Mouse (Mus musculus) intestine, embryonic 15.5 days (tissue): ENCODE results near the gene Lrrc26. TPM values are rescaled to one million over a fixed set of nuclear protein-coding genes. Genes with fewer than 3 reads are reported as not detected.

Experiments used
- ATAC-seq: fragments of 200-750 bp; cut with Nextera tagmentation; 2 replicates; pipeline ENCODE4 v1.8.0; 2017; ENCODE audit warnings: moderate TSS enrichment, moderate library complexity
- H3K27ac ChIP-seq: fragments of 300-500 bp; sonication (generic); 2 replicates; pipeline ENCODE4 v1.5.1; 2015; ENCODE audit warnings: mild to moderate bottlenecking, inconsistent platforms
- H3K27me3 ChIP-seq: fragments of 300-500 bp; sonication (generic); replicated peaks from 2 replicates; pipeline ENCODE4 v1.6.1; 2015; ENCODE audit warnings: inconsistent platforms
- H3K36me3 ChIP-seq: fragments of 300-500 bp; sonication (generic); 2 replicates; pipeline ENCODE4 v1.6.1; 2015; ENCODE audit warnings: inconsistent platforms
- H3K4me1 ChIP-seq: fragments of 300-500 bp; sonication (generic); replicated peaks from 2 replicates; pipeline ENCODE4 v1.6.1; 2015; ENCODE audit warnings: inconsistent platforms
- H3K4me2 ChIP-seq: fragments of 300-500 bp; sonication (generic); replicated peaks from 2 replicates; pipeline ENCODE4 v1.6.1; 2015; ENCODE audit warnings: mild to moderate bottlenecking, inconsistent platforms
- H3K4me3 ChIP-seq: fragments of 300-500 bp; sonication (generic); replicated peaks from 2 replicates; pipeline ENCODE4 v1.5.1; 2015; ENCODE audit warnings: inconsistent platforms
- H3K9ac ChIP-seq: fragments of 300-500 bp; sonication (generic); 2 replicates; pipeline ENCODE4 v1.6.1; 2015; ENCODE audit warnings: inconsistent platforms
- H3K9me3 ChIP-seq: fragments of 300-500 bp; sonication (generic); 2 replicates; pipeline ENCODE4 v1.6.1; 2016; ENCODE audit warnings: inconsistent platforms
- WGBS: fragments of 180-500 bp; shearing (Covaris S2); methylation state at CpG from one replicate; pipeline ENCODE4 v1.1.7; 2015; 5-methylcytosine and 5-hydroxymethylcytosine counted together
- polyA plus RNA-seq: library from polyadenylated mRNA; unstranded; fragments of >200 nt; fragmentation: Nextera tagmentation; extraction: Ambion mirVana; gene quantifications from 2 replicates; pipeline ENCODE4 v1.2.1, GENCODE M21; 2015

The Lrrc26 gene
- polyA plus RNA-seq, 1 experiment from 2014 or later = 0.43 TPM

DNA sequence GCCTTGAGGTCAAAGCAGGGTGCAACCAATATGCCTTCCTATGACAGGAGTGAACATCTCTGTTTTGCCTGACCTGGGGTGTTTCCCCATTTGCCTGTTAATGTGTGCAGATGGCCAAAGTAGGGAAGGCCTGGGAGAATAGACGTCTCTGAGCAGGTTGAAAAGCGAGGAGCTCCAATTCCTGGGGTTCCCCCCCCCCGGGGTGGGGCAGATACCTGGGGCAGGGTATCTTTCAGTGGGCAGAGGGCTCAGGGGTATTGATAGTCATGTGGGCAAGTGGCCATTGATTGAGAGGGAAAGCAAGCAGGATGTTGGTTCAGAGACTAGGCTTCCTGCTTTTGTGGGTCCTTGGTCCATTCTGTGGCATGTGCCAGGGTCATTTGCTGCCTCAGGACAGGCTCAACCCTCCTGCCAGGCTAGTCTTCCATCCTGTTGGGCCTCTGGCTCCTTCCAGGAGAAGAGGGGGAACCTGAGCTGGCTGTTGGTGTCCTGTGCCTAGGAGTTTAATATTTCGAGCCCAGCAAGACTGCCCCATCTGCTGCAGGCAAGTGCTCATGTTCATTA lies 21.9 kb upstream of the Lrrc26 start:
- H3K27ac ChIP-seq = no peak overlapping the region
- peaks cover 54% of the 10 kb centered on the region for H3K4me1 ChIP-seq
- peaks cover 6% of the 10 kb centered on the region for H3K27me3 ChIP-seq
- no peaks in the 10 kb centered on the region for H3K9me3 ChIP-seq
- H3K4me3 ChIP-seq = no peak overlapping the region
- peaks cover 25% of the 10 kb centered on the region for H3K36me3 ChIP-seq
- WGBS = 74% methylated on average over 4 of the region's 4 CpGs
- no peak overlapping the region for H3K9ac ChIP-seq
- no peak overlapping the region for H3K4me2 ChIP-seq
- no peak for ATAC-seq

DNA sequence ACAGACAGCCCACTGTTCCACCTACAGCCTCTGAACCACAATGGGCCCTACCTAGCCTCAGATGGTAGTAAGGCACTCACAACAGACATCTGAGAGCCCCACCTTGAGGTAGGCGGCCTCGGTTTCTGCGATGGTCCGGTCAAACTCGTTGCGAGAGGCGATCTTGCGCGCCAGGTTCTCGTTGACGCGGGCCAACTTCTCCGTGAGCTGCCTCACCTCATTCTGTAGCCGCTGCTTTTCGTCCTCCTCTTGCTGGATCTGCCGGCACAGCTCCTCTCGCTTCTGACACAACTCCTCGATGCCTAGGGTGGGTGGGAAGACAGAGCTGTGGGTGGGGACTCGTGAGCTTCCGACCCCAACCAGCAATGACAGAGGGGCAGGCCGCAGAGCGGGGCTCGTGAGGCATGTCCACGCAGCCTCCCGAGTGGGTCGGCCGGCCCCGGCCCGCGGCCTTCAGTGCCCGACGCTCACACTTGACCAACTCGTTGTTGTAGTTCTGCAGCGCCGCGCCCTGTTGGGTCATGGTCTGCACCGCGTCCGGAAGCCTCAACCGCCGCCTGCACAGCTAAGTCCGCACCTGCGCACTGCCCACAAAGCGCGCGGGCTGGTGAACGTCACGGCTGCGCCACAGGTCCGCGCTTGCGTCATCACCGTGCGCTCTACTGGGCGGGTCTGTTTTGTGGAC lies 17.7 kb upstream of the Lrrc26 start, which contains the start of the genes Ssna1 and Anapc2:
TSS of gene Ssna1 (minus strand) at position 612 of the 685 bp plus-strand sequence.
TSS of gene Anapc2 (plus strand) at position 652 of the 685 bp plus-strand sequence.
- Histone ChIP-seq H3K27me3 (no peaks in the 10 kb centered on the region), H3K4me1 (peaks cover 29% of the 10 kb centered on the region), H3K9me3 (no peaks in the 10 kb centered on the region), H3K9ac (peak within 1 kb of the TSS; percentile 85), H3K27ac (peak within 1 kb of the TSS; percentile 87), H3K36me3 (peaks cover 58% of the 10 kb centered on the region), H3K4me3 (peak within 1 kb of the TSS; percentile 89), H3K4me2 (peak within 1 kb of the TSS; percentile 91)
- under 1% methylated on average over 55 of the region's 55 CpGs for WGBS
- peak; percentile 96 for ATAC-seq

DNA sequence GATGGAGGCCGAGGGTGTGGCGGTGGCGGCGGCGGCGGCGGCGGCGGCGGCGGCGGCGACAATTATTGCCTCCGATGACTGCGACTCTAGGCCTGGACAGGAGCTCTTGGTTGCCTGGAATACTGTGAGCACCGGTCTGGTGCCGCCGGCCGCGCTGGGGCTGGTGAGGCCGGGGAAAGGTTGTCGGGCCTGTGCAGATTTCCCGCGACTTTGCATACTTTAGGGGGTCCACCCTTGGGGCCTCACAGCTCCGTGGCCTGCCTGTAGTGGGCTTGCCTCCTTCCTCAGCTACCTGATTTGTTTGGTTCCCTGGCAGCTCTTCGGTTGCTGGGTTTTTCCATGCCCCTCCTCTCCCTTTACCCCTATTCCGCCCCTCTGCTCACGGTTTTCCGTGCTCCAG lies 17.2 kb upstream of the Lrrc26 start:
- H3K27me3 ChIP-seq = no peaks in the 10 kb centered on the region
- H3K9ac ChIP-seq = peak overlapping the region; percentile 85
- peak; percentile 63 for ATAC-seq
- under 1% methylated on average over 29 of the region's 29 CpGs for WGBS
- peak overlapping the region; percentile 91 for H3K4me2 ChIP-seq
- peak overlapping the region; percentile 52; the same call in 1 of the 2 replicates for H3K27ac ChIP-seq
- no peaks in the 10 kb centered on the region for H3K9me3 ChIP-seq
- peaks cover 26% of the 10 kb centered on the region for H3K4me1 ChIP-seq
- H3K4me3 ChIP-seq = peak overlapping the region; percentile 89
- peaks cover 62% of the 10 kb centered on the region for H3K36me3 ChIP-seq

DNA sequence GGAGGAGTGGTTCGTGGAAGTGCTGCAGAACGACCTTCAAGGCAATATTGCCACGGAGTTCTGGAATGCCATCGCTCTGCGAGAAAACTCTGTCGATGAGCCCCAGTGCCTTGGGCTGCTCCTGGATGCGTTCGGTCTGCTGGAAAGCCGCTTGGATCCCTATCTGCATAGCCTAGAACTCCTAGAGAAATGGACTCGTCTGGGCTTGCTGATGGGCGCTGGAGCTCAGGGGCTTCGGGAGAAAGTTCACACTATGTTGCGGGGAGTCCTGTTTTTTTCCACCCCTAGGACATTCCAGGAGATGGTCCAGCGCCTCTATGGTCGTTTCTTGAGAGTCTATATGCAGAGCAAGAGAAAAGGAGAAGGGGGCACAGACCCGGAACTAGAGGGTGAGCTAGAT lies 16.7 kb upstream of the Lrrc26 start:
- Histone ChIP-seq H3K9me3 (no peaks in the 10 kb centered on the region), H3K9ac (peak overlapping the region; percentile 85), H3K27ac (no peak overlapping the region), H3K4me1 (peaks cover 26% of the 10 kb centered on the region), H3K4me2 (peak overlapping the region; percentile 91), H3K4me3 (peak overlapping the region; percentile 89), H3K36me3 (peaks cover 66% of the 10 kb centered on the region), H3K27me3 (no peaks in the 10 kb centered on the region)
- ATAC-seq = no peak
- WGBS = 34% methylated on average over 16 of the region's 16 CpGs

DNA sequence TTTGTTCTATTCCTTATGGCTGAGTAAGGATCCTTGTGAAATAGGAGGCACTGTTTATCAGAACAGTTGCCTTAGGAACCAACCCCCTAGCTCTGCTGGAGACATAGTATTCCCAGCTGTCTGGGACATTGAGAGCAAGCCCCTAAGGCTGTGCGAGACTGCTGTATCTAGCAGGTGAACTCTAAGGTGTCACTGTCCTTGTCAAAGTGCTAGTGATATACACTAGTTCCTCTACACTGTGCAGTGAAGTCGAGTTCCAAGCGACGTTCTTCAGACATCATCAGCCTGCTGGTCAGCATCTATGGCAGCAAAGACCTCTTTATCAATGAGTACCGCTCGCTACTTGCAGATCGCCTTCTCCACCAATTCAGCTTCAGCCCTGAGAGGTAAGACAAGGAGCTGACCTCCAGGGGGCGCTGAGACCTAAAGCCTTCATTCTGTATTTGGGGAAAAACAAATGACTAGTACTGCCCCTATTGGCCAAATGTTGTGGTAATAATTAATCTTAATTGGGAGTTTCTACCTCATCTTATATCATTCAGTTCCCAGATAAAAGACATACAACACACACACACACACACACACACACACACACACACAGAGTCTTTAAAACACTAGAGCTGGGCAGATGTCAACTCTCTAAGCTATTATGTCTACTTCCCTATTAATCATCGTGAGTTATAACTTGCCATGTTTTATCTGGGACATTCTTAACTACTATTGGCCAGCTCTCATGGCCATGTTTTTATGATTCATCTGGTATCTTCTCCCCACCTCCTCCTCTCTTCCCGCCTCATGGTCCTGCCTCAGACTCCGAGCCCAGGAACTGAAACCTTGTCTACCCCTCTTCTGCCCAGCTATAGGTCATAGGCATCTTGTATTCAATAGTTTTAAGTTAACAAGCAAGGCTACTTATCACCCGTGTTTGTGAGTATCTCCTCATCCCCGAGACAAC lies 10.5 kb upstream of the Lrrc26 start:
- ATAC-seq = peak; percentile 61; the same call in 1 of the 2 replicates
- no peaks in the 10 kb centered on the region for H3K27me3 ChIP-seq
- WGBS = 65% methylated on average over 13 of the region's 13 CpGs
- H3K9ac ChIP-seq = no peak overlapping the region
- no peak overlapping the region for H3K4me2 ChIP-seq
- H3K4me3 ChIP-seq = no peak overlapping the region
- no peaks in the 10 kb centered on the region for H3K9me3 ChIP-seq
- no peaks in the 10 kb centered on the region for H3K4me1 ChIP-seq
- H3K27ac ChIP-seq = no peak overlapping the region
- peaks cover 74% of the 10 kb centered on the region for H3K36me3 ChIP-seq

DNA sequence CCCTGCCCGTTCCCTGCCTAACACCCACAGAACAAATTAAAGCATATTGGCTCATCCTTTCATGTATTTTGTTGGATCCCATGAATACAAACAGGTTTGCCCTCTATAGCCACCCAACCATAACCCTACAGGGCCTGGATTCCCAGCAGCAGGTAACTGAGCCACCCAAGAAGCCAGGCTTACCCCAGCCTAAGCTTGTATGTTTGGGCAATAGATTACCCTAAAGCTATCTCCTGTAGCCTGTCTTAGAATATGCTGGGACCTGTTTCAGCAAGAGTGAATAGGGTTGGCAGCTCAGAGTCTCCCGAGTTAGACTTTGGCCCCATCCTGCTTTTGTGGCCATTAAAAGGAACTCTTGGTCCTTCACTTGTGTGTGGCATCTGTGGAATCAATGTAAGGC lies 4.2 kb upstream of the Lrrc26 start:
- Histone ChIP-seq H3K9ac (no peak overlapping the region), H3K27me3 (peaks cover 27% of the 10 kb centered on the region), H3K36me3 (peaks cover 34% of the 10 kb centered on the region), H3K27ac (peak overlapping the region; percentile 71), H3K4me2 (no peak overlapping the region), H3K4me1 (peaks cover 15% of the 10 kb centered on the region; the same call in 1 of the 2 replicates), H3K4me3 (no peak overlapping the region), H3K9me3 (no peaks in the 10 kb centered on the region)
- ATAC-seq = peak; percentile 7; the same call in 1 of the 2 replicates
- 87% methylated on average over 2 of the region's 2 CpGs for WGBS

DNA sequence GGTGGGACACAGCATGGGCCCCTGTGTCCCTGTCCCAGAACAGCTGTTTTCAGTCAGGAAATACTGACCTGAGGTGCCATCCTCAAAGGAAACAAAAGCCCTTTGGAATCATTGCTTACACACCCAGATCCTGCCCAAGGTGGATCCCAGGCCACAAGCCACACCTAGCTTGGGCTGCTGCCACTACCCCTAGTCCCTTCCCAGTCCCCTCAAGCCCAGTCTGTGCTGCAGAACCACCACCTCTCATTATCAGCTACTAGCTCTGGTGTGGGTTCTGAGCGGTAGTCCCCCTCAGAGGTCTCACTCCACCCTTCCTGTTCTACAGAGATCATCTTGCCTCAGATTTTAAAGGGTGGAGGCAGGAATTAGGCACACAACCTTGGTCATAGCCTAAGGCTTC lies 3.4 kb upstream of the Lrrc26 start:
- H3K36me3 ChIP-seq = peaks cover 29% of the 10 kb centered on the region
- 67% methylated on average over 1 of the region's 1 CpGs for WGBS
- H3K4me3 ChIP-seq = no peak overlapping the region
- peak; percentile 42 for ATAC-seq
- peak overlapping the region; percentile 17 for H3K4me2 ChIP-seq
- no peak overlapping the region; the same call in 1 of the 2 replicates for H3K9ac ChIP-seq
- peaks cover 20% of the 10 kb centered on the region for H3K4me1 ChIP-seq
- peak overlapping the region; percentile 71 for H3K27ac ChIP-seq
- H3K9me3 ChIP-seq = no peaks in the 10 kb centered on the region
- peaks cover 35% of the 10 kb centered on the region for H3K27me3 ChIP-seq

DNA sequence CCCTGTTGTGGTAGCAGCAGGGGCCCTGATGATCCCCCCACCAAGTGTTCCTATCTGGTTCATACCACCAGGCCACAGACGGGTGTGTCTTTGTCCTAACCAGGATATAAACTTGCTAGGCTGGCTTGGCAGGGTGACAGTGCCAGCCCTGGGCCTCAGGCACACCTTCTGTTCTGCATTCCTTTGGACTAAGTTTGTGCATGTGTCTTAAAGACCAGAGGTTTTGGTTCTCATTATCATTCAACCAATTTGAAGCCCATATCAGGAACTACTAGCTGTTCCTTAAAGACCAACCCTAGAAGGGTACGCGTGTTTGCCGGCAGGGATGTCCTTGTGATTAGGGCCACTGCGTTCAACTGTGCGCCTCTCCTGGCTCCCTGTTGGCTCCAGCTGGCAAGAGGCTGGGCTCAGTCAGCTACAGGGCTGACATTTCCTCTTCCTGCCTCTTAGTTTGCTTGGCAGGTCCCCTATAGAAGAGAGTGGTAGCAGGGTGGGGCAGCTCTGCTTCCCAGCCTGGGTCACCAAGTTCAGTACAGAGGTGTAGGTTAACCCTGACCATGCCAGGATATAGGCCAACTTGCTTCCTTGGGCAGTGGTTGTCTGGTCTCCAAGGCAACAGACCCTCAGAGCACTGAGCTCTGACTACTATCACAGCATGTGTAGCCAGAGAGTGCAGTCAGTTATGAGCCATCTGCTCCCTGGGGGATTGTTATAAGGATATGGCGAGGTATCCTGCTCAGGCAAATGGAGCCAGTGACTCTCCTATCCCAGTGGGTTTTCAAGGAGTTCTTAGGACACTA lies 2.7 kb upstream of the Lrrc26 start:
- peak overlapping the region; percentile 71 for H3K27ac ChIP-seq
- 43% methylated on average over 7 of the region's 7 CpGs for WGBS
- no peaks in the 10 kb centered on the region for H3K9me3 ChIP-seq
- peaks cover 42% of the 10 kb centered on the region for H3K27me3 ChIP-seq
- no peak overlapping the region for H3K4me3 ChIP-seq
- H3K4me1 ChIP-seq = peaks cover 21% of the 10 kb centered on the region
- peaks cover 25% of the 10 kb centered on the region for H3K36me3 ChIP-seq
- ATAC-seq = peak; percentile 80
- peak overlapping the region; percentile 17 for H3K4me2 ChIP-seq
- no peak overlapping the region for H3K9ac ChIP-seq

DNA sequence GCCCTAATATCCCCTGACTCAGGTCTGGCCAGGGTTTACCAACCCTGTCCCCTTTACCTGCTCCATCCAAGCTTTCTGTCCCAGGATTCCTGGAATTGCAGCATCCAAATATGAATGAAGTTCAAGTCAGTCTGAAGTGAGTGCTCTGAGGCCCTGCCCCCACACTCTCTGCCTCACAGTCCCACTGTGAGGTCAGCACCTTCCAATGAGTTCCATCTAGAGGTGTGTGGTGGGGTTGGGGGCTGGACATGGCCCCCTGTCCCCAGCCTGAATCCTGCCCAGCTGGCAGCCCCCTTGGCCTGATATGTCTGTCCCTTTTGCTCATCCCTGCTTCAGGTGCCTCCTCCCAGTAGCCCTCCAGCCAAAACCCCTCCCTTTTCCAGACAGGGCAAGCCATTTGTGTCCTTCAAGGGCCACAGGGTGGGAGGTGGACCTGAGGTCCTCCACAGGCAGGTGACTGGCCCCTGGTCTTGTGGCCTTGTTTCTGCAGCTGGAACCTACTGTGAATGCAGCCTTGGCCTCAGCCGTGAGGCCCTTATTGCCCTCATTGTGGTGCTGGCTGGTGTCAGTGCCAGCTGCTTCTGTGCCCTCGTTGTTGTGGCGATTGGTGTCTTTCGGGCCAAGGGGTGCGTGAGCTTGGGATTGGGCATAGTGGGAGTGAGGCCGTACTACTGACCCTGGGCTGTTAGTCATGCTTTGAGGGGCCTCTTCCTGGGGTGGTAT lies 1.6 kb upstream of the Lrrc26 start, which contains the start of gene Tmem210:
TSS of gene Tmem210 (plus strand) at position 219 of the 723 bp plus-strand sequence.
- WGBS = 89% methylated on average over 6 of the region's 6 CpGs
- Histone ChIP-seq H3K27me3 (peaks cover 53% of the 10 kb centered on the region), H3K9me3 (no peaks in the 10 kb centered on the region), H3K27ac (peak within 1 kb of the TSS; percentile 71), H3K4me2 (peak within 1 kb of the TSS; percentile 17), H3K9ac (no peak within 1 kb of the TSS; the same call in 1 of the 2 replicates), H3K36me3 (peaks cover 17% of the 10 kb centered on the region), H3K4me3 (no peak within 1 kb of the TSS), H3K4me1 (peaks cover 29% of the 10 kb centered on the region)
- ATAC-seq = no peak

DNA sequence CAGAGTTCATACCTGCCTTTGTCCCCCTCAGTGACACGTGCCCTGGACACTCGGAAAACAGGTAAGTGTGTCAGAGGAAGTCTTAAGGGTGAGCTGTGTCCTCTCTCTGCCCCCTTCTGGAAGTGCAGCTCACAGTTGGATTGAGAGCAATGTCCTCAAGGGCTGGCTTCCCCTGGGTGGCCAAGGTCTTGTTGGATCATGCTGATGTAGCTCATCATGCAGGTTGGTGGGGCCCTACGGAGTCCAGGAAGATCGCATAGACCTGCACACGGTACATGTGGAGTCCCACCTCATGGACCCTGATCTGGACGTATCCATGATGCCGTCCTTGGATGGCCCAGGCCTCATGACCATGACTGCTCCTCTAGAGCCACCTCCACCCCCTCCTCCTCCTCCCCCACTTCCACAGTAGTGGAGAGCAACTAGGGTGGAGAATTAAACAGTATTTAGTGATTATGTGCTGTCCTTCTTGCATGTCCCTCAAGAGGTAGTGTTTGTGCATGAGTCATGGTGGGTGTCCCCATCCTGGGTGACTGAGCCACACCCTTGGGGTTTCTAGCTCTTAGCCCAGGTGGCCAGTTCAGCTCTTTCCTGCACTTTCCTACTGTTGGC lies 875 bp upstream of the Lrrc26 start:
- H3K4me3 ChIP-seq = no peak overlapping the region
- H3K27ac ChIP-seq = no peak overlapping the region
- H3K4me1 ChIP-seq = peaks cover 29% of the 10 kb centered on the region
- ATAC-seq = no peak
- no peak overlapping the region for H3K9ac ChIP-seq
- no peak overlapping the region for H3K4me2 ChIP-seq
- 78% methylated on average over 7 of the region's 7 CpGs for WGBS
- H3K27me3 ChIP-seq = peaks cover 59% of the 10 kb centered on the region
- H3K9me3 ChIP-seq = no peaks in the 10 kb centered on the region
- peaks cover 11% of the 10 kb centered on the region; the same call in 1 of the 2 replicates for H3K36me3 ChIP-seq
